24 mouse cellular contexts compared by ENCODE assay signal in genomic region chr7:132238921-132239320, GRCm38 (mm10).
A peak's percentile ranks its signal among the peaks of the same experiment; 100 is the strongest.
DNase-seq lines count a peak whose midpoint lies in the region; ATAC-seq and TF ChIP-seq lines count a peak whose summit lies in the region.
"Had no signal": no experiment of that assay in that cellular context is flagged by ENCODE, and none has a peak within 500 bp of the region (broad histone marks: within the 10 kb centered on the region; RNA-seq: fewer than 3 reads in every experiment).

No protein-coding gene starts in this region.

- H3K36me3 ChIP-seq in kidney, embryonic 14.5 days (ENCODE audit: control insufficient read depth, insufficient read depth, low read length), result peaks cover 5% of the 10 kb centered on the region; the same call in 1 of the 2 replicates
- H3K36me3 ChIP-seq in kidney, embryonic 16.5 days (ENCODE audit: insufficient read depth, low read length), result peaks cover 8% of the 10 kb centered on the region
- H3K36me3 ChIP-seq in lung, embryonic 14.5 days (ENCODE audit: insufficient read depth), result peaks cover 18% of the 10 kb centered on the region
- H3K36me3 ChIP-seq in lung, postnatal 0 days (ENCODE audit: insufficient read depth, low read length), result no peaks in the 10 kb centered on the region

- TF ChIP-seq EP300 in lung, postnatal 0 days (IDR thresholded peaks at IDR 0.05), result no peak

- H3K27me3 ChIP-seq in kidney, embryonic 14.5 days (ENCODE audit: control insufficient read depth, insufficient read depth, low read length), result no peaks in the 10 kb centered on the region
- no peaks in the 10 kb centered on the region for H3K27me3 ChIP-seq in kidney, embryonic 16.5 days (ENCODE audit: insufficient read depth, low read length)
- H3K27me3 ChIP-seq in lung, embryonic 14.5 days (ENCODE audit: insufficient read depth, low read length), result no peaks in the 10 kb centered on the region
- no peaks in the 10 kb centered on the region for H3K27me3 ChIP-seq in lung, postnatal 0 days (replicated peaks; ENCODE audit: insufficient read depth, low read length)
- H3K27me3 ChIP-seq: embryonic facial prominence, embryonic 13.5 days; embryonic facial prominence, embryonic 15.5 days; forebrain, embryonic 12.5 days had no signal

- H3K4me3 ChIP-seq in kidney, embryonic 14.5 days (ENCODE audit: low read length), result no peak overlapping the region
- H3K4me3 ChIP-seq in kidney, embryonic 16.5 days (ENCODE audit: low read length), result no peak overlapping the region
- no peak overlapping the region for H3K4me3 ChIP-seq in lung, embryonic 14.5 days (ENCODE audit: low read depth, low read length)
- H3K4me3 ChIP-seq in lung, postnatal 0 days (ENCODE audit: low read depth, low read length), result no peak overlapping the region
- H3K4me3 ChIP-seq: embryonic facial prominence, embryonic 13.5 days; embryonic facial prominence, embryonic 15.5 days; erythroblast, embryonic 14.5 days; forebrain, embryonic 10.5 days; forebrain, embryonic 12.5 days had no signal

- peak; percentile 34 for DNase-seq in kidney, adult 9 months
- DNase-seq in kidney, postnatal 25 days, result peak; percentile 17 to 60
- DNase-seq in lung, embryonic 14.5 days, result peak; percentile 60
- no peak for DNase-seq in lung, postnatal 4 days
- DNase-seq in lung, postnatal 36 days, result peak; percentile 34
- DNase-seq in lung, postnatal 0 days (ENCODE audit: low spot score), result no peak
- DNase-seq: adrenal gland, adult 2 months; adrenal gland, postnatal 10 days; adrenal gland, postnatal 25 days; cerebellum, adult 11 months; cerebellum, adult 18-20 months; cerebellum, adult 8-10 months; cerebellum, adult 9-11 months; cerebellum, postnatal 14 days; cerebellum, postnatal 36 days; embryo, embryonic 11 days had no signal

- H3K4me1 ChIP-seq in kidney, embryonic 14.5 days (ENCODE audit: control insufficient read depth, insufficient read depth, low read length), result 0 out of 2 replicates have a peak, but pooled peaks cover 10% of the 10 kb centered on the region
- 0 out of 2 replicates have a peak, but pooled peaks cover 6% of the 10 kb centered on the region for H3K4me1 ChIP-seq in kidney, embryonic 16.5 days (ENCODE audit: insufficient read depth, low read length)
- peaks cover 10% of the 10 kb centered on the region for H3K4me1 ChIP-seq in lung, embryonic 14.5 days (ENCODE audit: insufficient read depth)
- 0 out of 2 replicates have a peak, but pooled peaks cover 9% of the 10 kb centered on the region for H3K4me1 ChIP-seq in lung, postnatal 0 days (ENCODE audit: insufficient read depth, low read depth, low read length)

- H3K4me2 ChIP-seq in kidney, embryonic 14.5 days (replicated peaks; ENCODE audit: low read depth, low read length), result no peak overlapping the region
- no peak overlapping the region for H3K4me2 ChIP-seq in kidney, embryonic 16.5 days (replicated peaks; ENCODE audit: low read depth, low read length)
- H3K4me2 ChIP-seq in lung, embryonic 14.5 days, result no peak overlapping the region
- H3K4me2 ChIP-seq in lung, postnatal 0 days (replicated peaks; ENCODE audit: low read depth, low read length), result no peak overlapping the region
- H3K4me2 ChIP-seq: embryonic facial prominence, embryonic 13.5 days; embryonic facial prominence, embryonic 15.5 days; forebrain, embryonic 12.5 days had no signal

- 79% methylated on average over 3 of the region's 3 CpGs for WGBS in kidney, embryonic 14.5 days
- WGBS in kidney, embryonic 16.5 days, result 67% methylated on average over 3 of the region's 3 CpGs
- WGBS in lung, embryonic 14.5 days, result 61% methylated on average over 3 of the region's 3 CpGs
- 42% methylated on average over 3 of the region's 3 CpGs for WGBS in lung, postnatal 0 days

- no peak overlapping the region for H3K9ac ChIP-seq in kidney, embryonic 14.5 days (ENCODE audit: low read depth, low read length)
- H3K9ac ChIP-seq in kidney, embryonic 16.5 days (replicated peaks; ENCODE audit: low read length), result no peak overlapping the region
- no peak overlapping the region for H3K9ac ChIP-seq in lung, embryonic 14.5 days
- H3K9ac ChIP-seq in lung, postnatal 0 days (replicated peaks; ENCODE audit: low read depth), result no peak overlapping the region
- H3K9ac ChIP-seq: embryonic facial prominence, embryonic 13.5 days; embryonic facial prominence, embryonic 15.5 days; forebrain, embryonic 12.5 days had no signal

- H3K9me3 ChIP-seq in kidney, embryonic 14.5 days (ENCODE audit: control insufficient read depth, low read length), result no peaks in the 10 kb centered on the region
- H3K9me3 ChIP-seq in kidney, embryonic 16.5 days (ENCODE audit: low read length), result no peaks in the 10 kb centered on the region
- H3K9me3 ChIP-seq in lung, embryonic 14.5 days (ENCODE audit: low read depth, low read length), result no peaks in the 10 kb centered on the region
- H3K9me3 ChIP-seq in lung, postnatal 0 days (ENCODE audit: low read length), result no peaks in the 10 kb centered on the region
- H3K9me3 ChIP-seq: embryonic facial prominence, embryonic 13.5 days; embryonic facial prominence, embryonic 15.5 days; forebrain, embryonic 12.5 days had no signal

- no peak overlapping the region for H3K27ac ChIP-seq in kidney, embryonic 14.5 days (ENCODE audit: low read depth, low read length)
- H3K27ac ChIP-seq in kidney, embryonic 16.5 days (ENCODE audit: low read length), result no peak overlapping the region
- no peak overlapping the region for H3K27ac ChIP-seq in lung, embryonic 14.5 days (ENCODE audit: low read depth)
- H3K27ac ChIP-seq in lung, postnatal 0 days (ENCODE audit: low read length), result no peak overlapping the region
- H3K27ac ChIP-seq: embryonic facial prominence, embryonic 13.5 days; embryonic facial prominence, embryonic 15.5 days; forebrain, embryonic 10.5 days; forebrain, embryonic 12.5 days had no signal

- TF ChIP-seq CTCF in lung, embryonic 14.5 days (IDR thresholded peaks at IDR 0.05; ENCODE audit: low read depth), result no peak
- no peak for TF ChIP-seq CTCF in lung, postnatal 0 days (IDR thresholded peaks at IDR 0.05)

- ATAC-seq in kidney, embryonic 14.5 days (ENCODE audit: low FRiP score, low TSS enrichment), result no peak
- no peak for ATAC-seq in kidney, embryonic 16.5 days (ENCODE audit: low FRiP score, low TSS enrichment)
- ATAC-seq in lung, embryonic 14.5 days (ENCODE audit: insufficient read depth), result no peak
- ATAC-seq in lung, postnatal 0 days, result no peak
- ATAC-seq: forebrain, embryonic 14.5 days had no signal

Comparison
In these comparisons a context has a peak if more than half of its experiments do, and no peak if none do; other contexts are left out.
1. DNase-seq: peak in kidney, adult 9 months (single experiment), kidney, postnatal 25 days (2 of 2), lung, embryonic 14.5 days (single experiment) and lung, postnatal 36 days (single experiment); none in lung, postnatal 4 days (0 of 2) and lung, postnatal 0 days (single experiment).